Mouse (Mus musculus) stomach, postnatal 0 days (tissue): Measurements from ENCODE around the gene C530008M17Rik.

ENCODE experiments used
- CTCF ChIP-seq: IDR thresholded peaks from 2 replicates; pipeline ENCODE4 v1.5.1; 2016; ENCODE audit warnings: antibody characterized with exemption, low read depth, mild to moderate bottlenecking, moderate library complexity
- EP300 ChIP-seq: optimal IDR thresholded peaks from 2 replicates; pipeline ENCODE3; 2016; ENCODE audit warnings: antibody characterized with exemption

GRCm38 (mm10) chr5:76905405-76906154 is 249.3 kb downstream of the C530008M17Rik start, which contains the start of gene Aasdh:
- TF ChIP-seq CTCF: peak; percentile 44
- no peak for TF ChIP-seq EP300
